Mouse (Mus musculus): ENCODE data around the gene Ifih1. TPM values are rescaled to one million over a fixed set of nuclear protein-coding genes. Genes with fewer than 3 reads are reported as not detected.

The Ifih1 gene
- total and polyA plus RNA-seq, 3 experiments: 2.0 to 3.6 (median 2.2) TPM

DNA sequence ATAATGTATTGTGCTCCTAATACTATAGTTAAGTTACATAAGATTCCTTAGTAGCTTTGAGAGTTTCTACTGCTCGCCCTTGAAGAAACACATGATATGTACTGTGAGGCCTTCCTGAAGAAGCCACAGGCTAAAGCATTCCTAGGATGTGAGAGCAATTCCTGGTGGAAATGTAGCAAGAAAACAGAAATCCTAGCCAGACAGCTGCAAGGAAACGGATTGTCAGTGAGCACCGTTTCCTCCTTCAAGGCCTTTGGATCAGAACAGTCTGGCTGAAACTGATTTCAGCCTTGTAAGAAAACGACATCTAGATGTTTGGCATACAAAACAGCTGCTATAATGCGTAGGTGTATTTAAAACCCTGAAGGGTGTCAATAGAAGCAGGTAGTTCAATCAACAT is 49.5 kb downstream of the Ifih1 start:
- dilution Hi-C loops (cut with MboI; ENCODE audit: extremely low pct_ligation_motif_present, extremely low pct_unique_long_range_greater_than_20kb, low sequenced_read_pairs) (no loop called here), in situ Hi-C loops (cut with MboI; ENCODE audit: low pct_ligation_motif_present, low pct_unique_long_range_greater_than_20kb, low sequenced_read_pairs) (no loop called here)
- H3K9ac ChIP-seq (ENCODE audit: insufficient read depth, low read depth): no peak overlapping the region
- H3K27me3 ChIP-seq (replicated peaks): no peaks in the 10 kb centered on the region
- H3K79me2 ChIP-seq (replicated peaks; ENCODE audit: control insufficient read depth, extremely low read depth, insufficient read depth, poor library complexity, severe bottlenecking): no peaks in the 10 kb centered on the region
- no peak overlapping the region for H3K4me2 ChIP-seq (ENCODE audit: insufficient read depth, low read depth, poor library complexity, severe bottlenecking)
- H3K27ac ChIP-seq (ENCODE audit: insufficient read depth, low read depth): no peak overlapping the region
- TF ChIP-seq NRF1 (IDR thresholded peaks at IDR 0.05; ENCODE audit: low read depth, low read length) (no peak), USF2 (conservative IDR thresholded peaks at IDR 0.05; ENCODE audit: low read depth, low read length) (no peak), PAX5 (IDR thresholded peaks at IDR 0.05; ENCODE audit: low read length) (no peak), TCF12 (IDR thresholded peaks at IDR 0.05; ENCODE audit: low read depth, low read length) (no peak), IRF4 (IDR thresholded peaks at IDR 0.05; ENCODE audit: low read depth, low read length) (no peak), JUND (conservative IDR thresholded peaks at IDR 0.05; ENCODE audit: low read depth, low read length) (no peak), USF1 (IDR thresholded peaks at IDR 0.05; ENCODE audit: low read depth, low read length) (no peak), CTCF (conservative IDR thresholded peaks at IDR 0.05 in 1 of 2, IDR thresholded peaks at IDR 0.05 in 1 of 2; ENCODE audit: low read depth in 2 of 2, low read length in 2 of 2) (no peak), MYC (IDR thresholded peaks at IDR 0.05; ENCODE audit: low read depth, low read length) (no peak), RCOR1 (conservative IDR thresholded peaks at IDR 0.05; ENCODE audit: low read depth, low read length) (no peak), UBTF (IDR thresholded peaks at IDR 0.05; ENCODE audit: low read depth, low read length) (no peak), KAT2A (IDR thresholded peaks at IDR 0.05; ENCODE audit: insufficient replicate concordance, low read length) (no peak), MXI1 (IDR thresholded peaks at IDR 0.05; ENCODE audit: low read depth, low read length) (no peak), RAD21 (IDR thresholded peaks at IDR 0.05; ENCODE audit: low read depth, low read length) (no peak), MAFK (IDR thresholded peaks at IDR 0.05; ENCODE audit: insufficient replicate concordance, low read length) (no peak), TBP (conservative IDR thresholded peaks at IDR 0.05; ENCODE audit: low read depth, low read length) (no peak), ELF1 (IDR thresholded peaks at IDR 0.05; ENCODE audit: low read depth, low read length) (no peak), CHD1 (IDR thresholded peaks at IDR 0.05; ENCODE audit: low read depth, low read length) (no peak), GABPA (IDR thresholded peaks at IDR 0.05; ENCODE audit: insufficient replicate concordance, low read depth, low read length) (no peak), POLR2A (IDR thresholded peaks at IDR 0.05; ENCODE audit: low read depth, low read length) (no peak)
- DNase-seq (ENCODE audit: extremely low read depth): no peak
- H3K36me3 ChIP-seq (replicated peaks in 1 of 2; ENCODE audit: control insufficient read depth in 1 of 2, insufficient read depth in 1 of 2, low read length in 1 of 2): peaks cover 0 to 3% of the 10 kb centered on the region in 2 experiments
- peaks cover 0 to 4% of the 10 kb centered on the region in 2 experiments; a peak in 1 of 4 replicates for H3K4me1 ChIP-seq (ENCODE audit: control insufficient read depth in 1 of 2, insufficient read depth in 2 of 2)
- no peaks in the 10 kb centered on the region for H3K9me3 ChIP-seq (replicated peaks; ENCODE audit: low read length)
- no peak overlapping the region for H3K4me3 ChIP-seq (replicated peaks in 1 of 3; ENCODE audit: low read depth in 2 of 3, low read length in 2 of 3, poor library complexity in 1 of 3)

DNA sequence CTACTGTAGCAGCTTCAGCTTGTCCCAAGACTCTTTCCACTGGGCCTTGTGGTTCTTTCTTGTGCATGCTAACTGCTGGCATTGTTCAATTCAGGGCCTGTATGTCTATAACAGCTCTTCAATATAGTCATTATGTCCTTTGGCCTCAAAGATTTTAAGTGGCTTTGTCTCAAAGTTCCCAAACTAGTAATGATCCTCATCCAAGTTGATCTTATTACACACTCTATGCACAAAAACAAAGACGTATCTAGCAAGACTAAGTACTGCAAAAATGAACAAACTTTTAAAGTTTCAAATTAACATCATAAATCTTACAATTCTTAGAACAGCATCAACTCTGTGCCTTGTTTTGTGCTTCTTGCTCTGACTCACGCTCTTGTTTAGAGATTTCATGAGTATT is 51.6 kb downstream of the Ifih1 start:
- Histone ChIP-seq H3K4me1 (ENCODE audit: control insufficient read depth in 1 of 2, insufficient read depth in 2 of 2) (no peaks in the 10 kb centered on the region), H3K4me2 (ENCODE audit: insufficient read depth, low read depth, poor library complexity, severe bottlenecking) (no peak overlapping the region), H3K79me2 (replicated peaks; ENCODE audit: control insufficient read depth, extremely low read depth, insufficient read depth, poor library complexity, severe bottlenecking) (no peaks in the 10 kb centered on the region), H3K27me3 (replicated peaks) (no peaks in the 10 kb centered on the region), H3K4me3 (replicated peaks in 1 of 3; ENCODE audit: low read depth in 2 of 3, low read length in 2 of 3, poor library complexity in 1 of 3) (no peak overlapping the region), H3K9me3 (replicated peaks; ENCODE audit: low read length) (no peaks in the 10 kb centered on the region), H3K9ac (ENCODE audit: insufficient read depth, low read depth) (no peak overlapping the region), H3K27ac (ENCODE audit: insufficient read depth, low read depth) (no peak overlapping the region), H3K36me3 (replicated peaks in 1 of 2; ENCODE audit: control insufficient read depth in 1 of 2, insufficient read depth in 1 of 2, low read length in 1 of 2) (peaks cover 0 to 3% of the 10 kb centered on the region in 2 experiments)
- TF ChIP-seq USF1 (IDR thresholded peaks at IDR 0.05; ENCODE audit: low read depth, low read length) (no peak), TBP (conservative IDR thresholded peaks at IDR 0.05; ENCODE audit: low read depth, low read length) (no peak), BHLHE40 (IDR thresholded peaks at IDR 0.05; ENCODE audit: low read depth, low read length) (no peak), ZNF384 (IDR thresholded peaks at IDR 0.05; ENCODE audit: low read depth, low read length) (no peak), CHD2 (IDR thresholded peaks at IDR 0.05; ENCODE audit: low read length) (no peak), ZMIZ1 (IDR thresholded peaks at IDR 0.05; ENCODE audit: low read depth, low read length) (no peak), USF2 (conservative IDR thresholded peaks at IDR 0.05; ENCODE audit: low read depth, low read length) (no peak), E2F4 (IDR thresholded peaks at IDR 0.05; ENCODE audit: insufficient replicate concordance, low read depth, low read length) (no peak), MXI1 (IDR thresholded peaks at IDR 0.05; ENCODE audit: low read depth, low read length) (no peak), MAFK (IDR thresholded peaks at IDR 0.05; ENCODE audit: insufficient replicate concordance, low read length) (no peak), ZKSCAN1 (IDR thresholded peaks at IDR 0.05; ENCODE audit: borderline replicate concordance, low read depth, low read length) (no peak), MEF2A (IDR thresholded peaks at IDR 0.05; ENCODE audit: borderline replicate concordance, low read depth, low read length) (no peak), POLR2A (IDR thresholded peaks at IDR 0.05; ENCODE audit: low read depth, low read length) (no peak), NELFE (IDR thresholded peaks at IDR 0.05; ENCODE audit: low read depth, low read length) (no peak), PAX5 (IDR thresholded peaks at IDR 0.05; ENCODE audit: low read length) (no peak), ZC3H11A (IDR thresholded peaks at IDR 0.05; ENCODE audit: low read depth, low read length) (no peak)
- DNase-seq (ENCODE audit: extremely low read depth): no peak
- in situ Hi-C loops (cut with MboI; ENCODE audit: low pct_ligation_motif_present, low pct_unique_long_range_greater_than_20kb, low sequenced_read_pairs): no loop called here
- dilution Hi-C loops (cut with MboI; ENCODE audit: extremely low pct_ligation_motif_present, extremely low pct_unique_long_range_greater_than_20kb, low sequenced_read_pairs): no loop called here
